Mouse (Mus musculus) layer of hippocampus, postnatal 25 days (tissue): ENCODE results near the gene Ric8a. TPM values are rescaled to one million over a fixed set of nuclear protein-coding genes. Genes with fewer than 3 reads are reported as not detected.

Source experiments
- DNase-seq, 2 experiments: peaks; one replicate each; pipeline ENCODE4 v3.0.0; 2022; ENCODE audit warnings: mixed read lengths in 2 of 2, low spot score in 1 of 2; ENCODE audit errors: extremely low spot score in 1 of 2
- total RNA-seq, 2 experiments: library from RNA; stranded (reverse); gene quantifications; 2 replicates each; pipeline ENCODE4 v1.2.3; 2021

Gene Ric8a
- 10 to 100 TPM; 79.1 to 86.5 TPM for total RNA-seq

GRCm38 (mm10) chr7:140856785-140857549 lies at the start of gene Ric8a:
Ric8a (plus strand) TSS chr7:140856957.
- peak; percentile 73 to 79 for DNase-seq

- no peak for DNase-seq
Measured at GRCm38 (mm10) chr7:140810496-140810895, 46.3 kb upstream of the Ric8a start.

- DNase-seq = no peak
Measured at GRCm38 (mm10) chr7:140811714-140812113, 45.0 kb upstream of the Ric8a start.

- DNase-seq = no peak
Measured at GRCm38 (mm10) chr7:140812850-140813249, 43.9 kb upstream of the Ric8a start.

GRCm38 (mm10) chr7:140820173-140820572 lies 36.6 kb upstream of the Ric8a start:
- no peak for DNase-seq

GRCm38 (mm10) chr7:140821305-140821652 lies 35.5 kb upstream of the Ric8a start:
- DNase-seq = no peak

- DNase-seq = no peak
Measured at GRCm38 (mm10) chr7:140821653-140822329, 35.0 kb upstream of the Ric8a start, which contains the start of gene Zfp941. Zfp941 (minus strand) TSS chr7:140822178.

GRCm38 (mm10) chr7:140822731-140823130 lies 34.0 kb upstream of the Ric8a start:
- DNase-seq = no peak

GRCm38 (mm10) chr7:140828171-140828881 lies 28.4 kb upstream of the Ric8a start:
- DNase-seq = no peak

GRCm38 (mm10) chr7:140831447-140831846 lies 25.3 kb upstream of the Ric8a start:
- no peak for DNase-seq

- no peak for DNase-seq
Measured at GRCm38 (mm10) chr7:140833341-140833740, 23.4 kb upstream of the Ric8a start.

GRCm38 (mm10) chr7:140834968-140835757 lies 21.6 kb upstream of the Ric8a start, which contains the start of gene Urah:
Urah (plus strand) TSS chr7:140835018.
- no peak for DNase-seq

GRCm38 (mm10) chr7:140835758-140836087 lies 21.0 kb upstream of the Ric8a start:
- DNase-seq = no peak

- peak in 1 of 2 experiments; percentile 38 for DNase-seq
Measured at GRCm38 (mm10) chr7:140836243-140837115, 20.3 kb upstream of the Ric8a start.

- DNase-seq = no peak
Measured at GRCm38 (mm10) chr7:140839556-140839955, 17.2 kb upstream of the Ric8a start.

GRCm38 (mm10) chr7:140840750-140841735 lies 15.7 kb upstream of the Ric8a start:
- no peak for DNase-seq

GRCm38 (mm10) chr7:140843806-140844205 lies 13.0 kb upstream of the Ric8a start:
- DNase-seq = no peak

- DNase-seq = peak; percentile 95 to 100
Measured at GRCm38 (mm10) chr7:140844905-140845665, 11.7 kb upstream of the Ric8a start, which contains the start of gene Scgb1c1. Scgb1c1 (plus strand) TSS chr7:140845547.
